Mouse (Mus musculus): ENCODE measurements at regions not wholly inside any gene's neighbourhood (a gene's known extent, or its start where the extent isn't known, plus 50 kb on each side); places are given as distances from the start of the nearest gene placed in this dataset.
A peak's percentile ranks its signal among the peaks of the same experiment; 100 is the strongest.

GRCm38 (mm10) chr10:43718768-43719167 is 140.7 kb downstream of the Cd24a start:
- DNase-seq: peak; percentile 8

- DNase-seq: no peak
Measured at GRCm38 (mm10) chr10:43721356-43721755, 143.3 kb downstream of the Cd24a start.

GRCm38 (mm10) chr10:43722164-43722563 is 144.1 kb downstream of the Cd24a start:
- DNase-seq: no peak

- peak; percentile 80 for DNase-seq
Measured at GRCm38 (mm10) chr10:43722711-43723614, 144.9 kb downstream of the Cd24a start.

- DNase-seq: no peak
Measured at GRCm38 (mm10) chr10:43723615-43723937, 145.5 kb downstream of the Cd24a start.

GRCm38 (mm10) chr10:43727746-43728145 is 149.7 kb downstream of the Cd24a start:
- no peak for DNase-seq

GRCm38 (mm10) chr10:43729184-43729583 is 151.1 kb downstream of the Cd24a start:
- no peak for DNase-seq

- no peak for DNase-seq
Measured at GRCm38 (mm10) chr10:43733618-43734415, 155.7 kb downstream of the Cd24a start.

- DNase-seq: no peak
Measured at GRCm38 (mm10) chr10:43739181-43739580, 161.1 kb downstream of the Cd24a start.

GRCm38 (mm10) chr10:43739718-43740117 is 161.6 kb downstream of the Cd24a start:
- no peak for DNase-seq

GRCm38 (mm10) chr10:43740204-43740865 is 161.2 kb downstream of the Qrsl1 start:
- DNase-seq: no peak

- no peak for DNase-seq
Measured at GRCm38 (mm10) chr10:43741361-43742084, 160.0 kb downstream of the Qrsl1 start.

GRCm38 (mm10) chr10:43742085-43743054 is 159.2 kb downstream of the Qrsl1 start:
- DNase-seq: no peak

GRCm38 (mm10) chr10:43743188-43744120 is 158.1 kb downstream of the Qrsl1 start:
- no peak for DNase-seq

GRCm38 (mm10) chr10:43745931-43746630 is 155.5 kb downstream of the Qrsl1 start:
- DNase-seq: no peak

- DNase-seq: no peak
Measured at GRCm38 (mm10) chr10:43746631-43747001, 154.9 kb downstream of the Qrsl1 start.

- no peak for DNase-seq
Measured at GRCm38 (mm10) chr10:43747541-43747940, 154.0 kb downstream of the Qrsl1 start.

GRCm38 (mm10) chr10:43748300-43748699 is 153.2 kb downstream of the Qrsl1 start:
- no peak for DNase-seq

GRCm38 (mm10) chr10:43749496-43750110 is 151.9 kb downstream of the Qrsl1 start:
- DNase-seq: no peak

Measured in kidney, postnatal 14 days (tissue).